Mouse (Mus musculus): ENCODE measurements around the gene Clcf1.
A peak's percentile ranks its signal among the peaks of the same experiment; 100 is the strongest.

The Clcf1 gene

GRCm38 (mm10) chr19:4254230-4254629 lies 40.2 kb downstream of the Clcf1 start:
- DNase-seq (ENCODE audit: low read depth, low spot score), result no peak

- DNase-seq (ENCODE audit: low read depth, low spot score), result peak; percentile 84
These were observed 41.6 kb downstream of the Clcf1 start for GRCm38 (mm10) chr19:4255583-4256162.

GRCm38 (mm10) chr19:4257216-4257896 lies 43.3 kb downstream of the Clcf1 start:
- DNase-seq (ENCODE audit: low read depth, low spot score), result peak; percentile 97

- DNase-seq (ENCODE audit: low read depth, low spot score), result no peak
These were observed 43.8 kb downstream of the Clcf1 start for GRCm38 (mm10) chr19:4257897-4258252.

- DNase-seq (ENCODE audit: low read depth, low spot score), result peak; percentile 45
These were observed 47.1 kb downstream of the Clcf1 start for GRCm38 (mm10) chr19:4261038-4261698.

- DNase-seq (ENCODE audit: low read depth, low spot score), result no peak
These were observed 48.7 kb downstream of the Clcf1 start for GRCm38 (mm10) chr19:4262756-4263155.

GRCm38 (mm10) chr19:4263702-4264101 lies 49.7 kb downstream of the Clcf1 start:
- peak; percentile 48 for DNase-seq (ENCODE audit: low read depth, low spot score)

GRCm38 (mm10) chr19:4264171-4264780 lies 50.2 kb downstream of the Clcf1 start:
- DNase-seq (ENCODE audit: low read depth, low spot score), result no peak

GRCm38 (mm10) chr19:4265956-4266355 lies 51.9 kb downstream of the Clcf1 start:
- DNase-seq (ENCODE audit: low read depth, low spot score), result peak; percentile 42

- DNase-seq (ENCODE audit: low read depth, low spot score), result peak; percentile 61
These were observed 54.7 kb downstream of the Clcf1 start, which contains the start of gene Ssh3 for GRCm38 (mm10) chr19:4268566-4269361. TSS of gene Ssh3 (minus strand) at chr19:4269180.

- DNase-seq (ENCODE audit: low read depth, low spot score), result no peak
These were observed 56.1 kb downstream of the Clcf1 start for GRCm38 (mm10) chr19:4270187-4270586.

GRCm38 (mm10) chr19:4270972-4271371 lies 56.9 kb downstream of the Clcf1 start:
- DNase-seq (ENCODE audit: low read depth, low spot score), result no peak

Data from R1 (cell line).